Comparison of ENCODE assay signal across 14 mouse cellular contexts in the genomic region with DNA sequence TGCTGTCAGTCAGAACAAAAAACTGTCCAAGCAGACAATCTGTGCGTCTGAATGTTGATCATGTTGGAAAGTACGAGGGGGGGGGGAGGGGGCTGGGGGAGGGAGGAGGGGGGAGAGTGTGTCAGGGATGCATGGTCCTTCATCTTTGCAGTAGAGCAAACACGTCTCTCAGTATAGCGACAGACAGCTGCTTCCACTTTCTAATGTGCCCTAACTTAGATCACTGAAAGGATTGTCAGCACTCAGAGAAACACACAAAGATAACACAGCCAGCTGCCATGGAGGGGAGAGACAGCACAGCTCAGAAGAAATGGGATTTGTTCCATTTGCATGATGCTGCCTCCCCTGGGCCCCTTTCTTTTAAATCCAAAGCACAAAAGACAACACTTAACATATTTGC. TPM values are rescaled to one million over a fixed set of nuclear protein-coding genes. Genes with fewer than 3 reads are reported as not detected.
DNase-seq lines count a peak whose midpoint lies in the region; ATAC-seq lines count a peak whose summit lies in the region.
"Had no signal": no experiment of that assay in that cellular context is flagged by ENCODE, and none has a peak within 500 bp of the region (broad histone marks: within the 10 kb centered on the region; RNA-seq: fewer than 3 reads in every experiment).

No protein-coding gene starts in this region.

- intact Hi-C loops in heart, postnatal 25 days (cut with DNase I): no loop called here

- no peaks in the 10 kb centered on the region for H3K27me3 ChIP-seq in heart, embryonic 15.5 days
- H3K27me3 ChIP-seq in forebrain, embryonic 11.5 days (ENCODE audit: control insufficient read depth, insufficient read depth, low read length): no peaks in the 10 kb centered on the region
- no peaks in the 10 kb centered on the region for H3K27me3 ChIP-seq in hindbrain, embryonic 14.5 days (ENCODE audit: control insufficient read depth, insufficient read depth, low read length)
- H3K27me3 ChIP-seq in neural tube, embryonic 13.5 days: no peaks in the 10 kb centered on the region
- H3K27me3 ChIP-seq: hindbrain, embryonic 15.5 days; kidney, embryonic 15.5 days; megakaryocyte, embryonic 14.5 days had no signal

- no peaks in the 10 kb centered on the region for H3K36me3 ChIP-seq in heart, embryonic 15.5 days
- H3K36me3 ChIP-seq in forebrain, embryonic 11.5 days (ENCODE audit: control insufficient read depth, insufficient read depth, low read length): no peaks in the 10 kb centered on the region
- no peaks in the 10 kb centered on the region for H3K36me3 ChIP-seq in hindbrain, embryonic 14.5 days (replicated peaks; ENCODE audit: control insufficient read depth, insufficient read depth)
- no peaks in the 10 kb centered on the region for H3K36me3 ChIP-seq in neural tube, embryonic 13.5 days
- H3K36me3 ChIP-seq: hindbrain, embryonic 15.5 days; kidney, embryonic 15.5 days; limb, embryonic 10.5 days had no signal

- H3K4me2 ChIP-seq in heart, embryonic 15.5 days: peak overlapping the region; percentile 2; the same call in 1 of the 2 replicates
- no peak overlapping the region for H3K4me2 ChIP-seq in forebrain, embryonic 11.5 days (ENCODE audit: low read depth, low read length, severe bottlenecking)
- peak overlapping the region; percentile 5; the same call in 1 of the 2 replicates for H3K4me2 ChIP-seq in hindbrain, embryonic 14.5 days (replicated peaks)
- H3K4me2 ChIP-seq in neural tube, embryonic 13.5 days: peak overlapping the region; percentile 27
- H3K4me2 ChIP-seq: hindbrain, embryonic 15.5 days; kidney, embryonic 15.5 days had no signal

- no peak for DNase-seq in heart, postnatal 25 days (ENCODE audit: low spot score)
- no peak for DNase-seq in forebrain, embryonic 11.5 days (ENCODE audit: low spot score)
- no peak for DNase-seq in hindbrain, embryonic 14.5 days (ENCODE audit: low spot score)
- DNase-seq in kidney, adult 9 months: no peak
- DNase-seq in testis, postnatal 14 days (ENCODE audit: low spot score): no peak
- no peak for DNase-seq in thymus, postnatal 4 days
- DNase-seq: layer of hippocampus, adult 9-11 months; liver, postnatal 0 days had no signal

- 7% methylated on average over 4 of the region's 4 CpGs for WGBS in heart, embryonic 15.5 days
- 11% methylated on average over 4 of the region's 4 CpGs for WGBS in forebrain, embryonic 11.5 days
- 6% methylated on average over 4 of the region's 4 CpGs for WGBS in hindbrain, embryonic 14.5 days
- WGBS in neural tube, embryonic 13.5 days: 14% methylated on average over 4 of the region's 4 CpGs

- no peak overlapping the region for H3K4me3 ChIP-seq in heart, embryonic 15.5 days
- no peak overlapping the region for H3K4me3 ChIP-seq in forebrain, embryonic 11.5 days (ENCODE audit: low read depth, low read length)
- H3K4me3 ChIP-seq in hindbrain, embryonic 14.5 days (replicated peaks; ENCODE audit: low read length): no peak overlapping the region
- H3K4me3 ChIP-seq in neural tube, embryonic 13.5 days: no peak overlapping the region
- H3K4me3 ChIP-seq: hindbrain, embryonic 15.5 days; kidney, embryonic 15.5 days; limb, embryonic 10.5 days; megakaryocyte, embryonic 14.5 days had no signal

- H3K27ac ChIP-seq in heart, embryonic 15.5 days: no peak overlapping the region; the same call in 1 of the 2 replicates
- H3K27ac ChIP-seq in forebrain, embryonic 11.5 days (ENCODE audit: low read depth, low read length): no peak overlapping the region
- peak overlapping the region; percentile 22; the same call in 1 of the 2 replicates for H3K27ac ChIP-seq in hindbrain, embryonic 14.5 days
- peak overlapping the region; percentile 61 for H3K27ac ChIP-seq in neural tube, embryonic 13.5 days (replicated peaks)
- H3K27ac ChIP-seq: hindbrain, embryonic 15.5 days; kidney, embryonic 15.5 days; limb, embryonic 10.5 days had no signal

- peaks cover 39% of the 10 kb centered on the region for H3K4me1 ChIP-seq in heart, embryonic 15.5 days (replicated peaks)
- peaks cover 21% of the 10 kb centered on the region for H3K4me1 ChIP-seq in forebrain, embryonic 11.5 days (replicated peaks; ENCODE audit: control insufficient read depth, insufficient read depth, low read length)
- peaks cover 43% of the 10 kb centered on the region for H3K4me1 ChIP-seq in hindbrain, embryonic 14.5 days (replicated peaks; ENCODE audit: control insufficient read depth, insufficient read depth, low read length)
- H3K4me1 ChIP-seq in neural tube, embryonic 13.5 days (replicated peaks): peaks cover 76% of the 10 kb centered on the region
- H3K4me1 ChIP-seq: megakaryocyte, embryonic 14.5 days had no signal

- no peak; the same call in 1 of the 2 replicates for ATAC-seq in heart, embryonic 15.5 days (replicated peaks; ENCODE audit: insufficient number of reproducible peaks, insufficient read depth, low FRiP score, low read depth)
- peak; percentile 81 for ATAC-seq in forebrain, embryonic 11.5 days (replicated peaks; ENCODE audit: low FRiP score)
- ATAC-seq in hindbrain, embryonic 14.5 days (ENCODE audit: low FRiP score): peak; percentile 49; the same call in 1 of the 2 replicates
- ATAC-seq in neural tube, embryonic 13.5 days (ENCODE audit: low read depth): 0 out of 2 replicates have a peak, but pooled peaks have one; percentile 38
- ATAC-seq: liver, postnatal 0 days had no signal

- H3K9me3 ChIP-seq in heart, embryonic 15.5 days (replicated peaks): no peaks in the 10 kb centered on the region
- no peaks in the 10 kb centered on the region for H3K9me3 ChIP-seq in forebrain, embryonic 11.5 days (ENCODE audit: control insufficient read depth, low read length)
- H3K9me3 ChIP-seq in hindbrain, embryonic 14.5 days (ENCODE audit: control insufficient read depth, low read length): no peaks in the 10 kb centered on the region
- no peaks in the 10 kb centered on the region for H3K9me3 ChIP-seq in neural tube, embryonic 13.5 days
- H3K9me3 ChIP-seq: hindbrain, embryonic 15.5 days; kidney, embryonic 15.5 days; limb, embryonic 10.5 days; megakaryocyte, embryonic 14.5 days had no signal

- no peak overlapping the region for H3K9ac ChIP-seq in heart, embryonic 15.5 days
- H3K9ac ChIP-seq in forebrain, embryonic 11.5 days (ENCODE audit: low read length): no peak overlapping the region
- H3K9ac ChIP-seq in hindbrain, embryonic 14.5 days: no peak overlapping the region
- H3K9ac ChIP-seq in neural tube, embryonic 13.5 days: 0 out of 2 replicates have a peak overlapping the region, but pooled peaks have one; percentile 26
- H3K9ac ChIP-seq: hindbrain, embryonic 15.5 days; kidney, embryonic 15.5 days; liver, postnatal 0 days had no signal

RNA-seq across cellular contexts. Expression of a gene that starts 18.1 kb away (rescaled TPM):
- 7.2 and 8.1 TPM in 2 replicates for polyA plus RNA-seq in heart, embryonic 15.5 days (2015; fragmentation: Nextera tagmentation; extraction: Ambion mirVana)
- 10 to 100 TPM; 12.3 to 14.7 TPM for total RNA-seq in heart, postnatal 25 days (2021)
- 14.4 and 16.2 TPM in 2 replicates for polyA plus RNA-seq in forebrain, embryonic 11.5 days (2014; fragmentation: Nextera tagmentation; extraction: Ambion mirVana)
- 15.1 and 16.4 TPM in 2 replicates for polyA plus RNA-seq in hindbrain, embryonic 14.5 days (2014; fragmentation: Nextera tagmentation; extraction: Ambion mirVana)
- polyA plus RNA-seq in neural tube, embryonic 13.5 days (2015; fragmentation: Nextera tagmentation; extraction: Ambion mirVana): 16.5 and 19.9 TPM in 2 replicates

Comparison
In these comparisons a context has a peak if more than half of its experiments do, and no peak if none do; other contexts are left out.
1. H3K27ac ChIP-seq: peak in hindbrain, embryonic 14.5 days (single experiment) and neural tube, embryonic 13.5 days (single experiment); none in heart, embryonic 15.5 days (single experiment) and forebrain, embryonic 11.5 days (single experiment).